Mouse (Mus musculus): Measurements from ENCODE around the gene Ear2. TPM values are rescaled to one million over a fixed set of nuclear protein-coding genes. Genes with fewer than 3 reads are reported as not detected.
A peak's percentile ranks its signal among the peaks of the same experiment; 100 is the strongest.
"Not testable (repeated sequence)": the region's sequence is repeated elsewhere in the genome, so short reads cannot be mapped to it uniquely, and the experiment has no call there.

The Ear2 gene
- 7.5 and 12.8 TPM in 2 replicates for polyA plus RNA-seq (2015; fragmentation: Nextera tagmentation; extraction: Ambion mirVana)

- not testable (repeated sequence) for H3K27ac ChIP-seq (ENCODE audit: low read length); ATAC-seq (ENCODE audit: low read depth); H3K27me3 ChIP-seq (ENCODE audit: control insufficient read depth, insufficient read depth, low read depth, low read length); H3K4me2 ChIP-seq (ENCODE audit: low read depth, low read length); H3K4me3 ChIP-seq (ENCODE audit: low read length); H3K9me3 ChIP-seq (ENCODE audit: control insufficient read depth, low read length); H3K4me1 ChIP-seq (replicated peaks; ENCODE audit: control insufficient read depth, insufficient read depth, low read length); H3K36me3 ChIP-seq (ENCODE audit: control insufficient read depth, insufficient read depth, low read length); H3K9ac ChIP-seq (ENCODE audit: low read length)
- 79% methylated on average over 2 of the region's 2 CpGs for WGBS
These were observed at the start of gene Ear2 for GRCm38 (mm10) chr14:44102354-44102753. Gene Ear2 (plus strand): TSS chr14:44102654.

- H3K27me3 ChIP-seq (ENCODE audit: control insufficient read depth, insufficient read depth, low read depth, low read length); ATAC-seq (ENCODE audit: low read depth); H3K4me1 ChIP-seq (replicated peaks; ENCODE audit: control insufficient read depth, insufficient read depth, low read length); H3K4me2 ChIP-seq (ENCODE audit: low read depth, low read length); H3K27ac ChIP-seq (ENCODE audit: low read length); H3K4me3 ChIP-seq (ENCODE audit: low read length); H3K9me3 ChIP-seq (ENCODE audit: control insufficient read depth, low read length); H3K36me3 ChIP-seq (ENCODE audit: control insufficient read depth, insufficient read depth, low read length); H3K9ac ChIP-seq (ENCODE audit: low read length): not testable (repeated sequence)
- 80% methylated on average over 1 of the region's 1 CpGs for WGBS
These were observed 34.6 kb upstream of the Ear2 start for GRCm38 (mm10) chr14:44067879-44068278.

- ATAC-seq (ENCODE audit: low read depth); H3K4me3 ChIP-seq (ENCODE audit: low read length); H3K4me1 ChIP-seq (replicated peaks; ENCODE audit: control insufficient read depth, insufficient read depth, low read length); H3K4me2 ChIP-seq (ENCODE audit: low read depth, low read length); H3K27me3 ChIP-seq (ENCODE audit: control insufficient read depth, insufficient read depth, low read depth, low read length); H3K36me3 ChIP-seq (ENCODE audit: control insufficient read depth, insufficient read depth, low read length); H3K9ac ChIP-seq (ENCODE audit: low read length); H3K9me3 ChIP-seq (ENCODE audit: control insufficient read depth, low read length); H3K27ac ChIP-seq (ENCODE audit: low read length): not testable (repeated sequence)
- WGBS: 78% methylated on average over 1 of the region's 3 CpGs
These were observed 31.9 kb upstream of the Ear2 start for GRCm38 (mm10) chr14:44070595-44070994.

- H3K27ac ChIP-seq (ENCODE audit: low read length): not testable (repeated sequence)
- 48% methylated on average over 5 of the region's 5 CpGs for WGBS
- ATAC-seq (ENCODE audit: low read depth): 0 out of 2 replicates have a peak, but pooled peaks have one; percentile 45
These were observed 24.6 kb upstream of the Ear2 start for GRCm38 (mm10) chr14:44077785-44078341.

GRCm38 (mm10) chr14:44086588-44086987 lies 15.9 kb upstream of the Ear2 start:
- not testable (repeated sequence) for H3K4me3 ChIP-seq (ENCODE audit: low read length); H3K9ac ChIP-seq (ENCODE audit: low read length); ATAC-seq (ENCODE audit: low read depth); H3K27me3 ChIP-seq (ENCODE audit: control insufficient read depth, insufficient read depth, low read depth, low read length); H3K4me1 ChIP-seq (replicated peaks; ENCODE audit: control insufficient read depth, insufficient read depth, low read length); H3K27ac ChIP-seq (ENCODE audit: low read length); H3K9me3 ChIP-seq (ENCODE audit: control insufficient read depth, low read length); H3K36me3 ChIP-seq (ENCODE audit: control insufficient read depth, insufficient read depth, low read length); H3K4me2 ChIP-seq (ENCODE audit: low read depth, low read length)
- 88% methylated on average over 1 of the region's 1 CpGs for WGBS

More at GRCm38 (mm10) chr14:44077785-44078341, 24.6 kb upstream of the Ear2 start:
- H3K27me3 ChIP-seq (ENCODE audit: control insufficient read depth, insufficient read depth, low read depth, low read length); H3K4me1 ChIP-seq (replicated peaks; ENCODE audit: control insufficient read depth, insufficient read depth, low read length); H3K9ac ChIP-seq (ENCODE audit: low read length); H3K36me3 ChIP-seq (ENCODE audit: control insufficient read depth, insufficient read depth, low read length); H3K4me3 ChIP-seq (ENCODE audit: low read length); H3K9me3 ChIP-seq (ENCODE audit: control insufficient read depth, low read length); H3K4me2 ChIP-seq (ENCODE audit: low read depth, low read length): not testable (repeated sequence)

GRCm38 (mm10) chr14:44087535-44087934 lies 14.9 kb upstream of the Ear2 start:
- ATAC-seq (ENCODE audit: low read depth); H3K27ac ChIP-seq (ENCODE audit: low read length); H3K9ac ChIP-seq (ENCODE audit: low read length); H3K27me3 ChIP-seq (ENCODE audit: control insufficient read depth, insufficient read depth, low read depth, low read length); H3K36me3 ChIP-seq (ENCODE audit: control insufficient read depth, insufficient read depth, low read length); H3K4me1 ChIP-seq (replicated peaks; ENCODE audit: control insufficient read depth, insufficient read depth, low read length); H3K9me3 ChIP-seq (ENCODE audit: control insufficient read depth, low read length); H3K4me2 ChIP-seq (ENCODE audit: low read depth, low read length); H3K4me3 ChIP-seq (ENCODE audit: low read length): not testable (repeated sequence)
- 53% methylated on average over 2 of the region's 2 CpGs for WGBS

GRCm38 (mm10) chr14:44091524-44091923 lies 10.9 kb upstream of the Ear2 start:
- not testable (repeated sequence) for ATAC-seq (ENCODE audit: low read depth); H3K27ac ChIP-seq (ENCODE audit: low read length); H3K4me2 ChIP-seq (ENCODE audit: low read depth, low read length); H3K4me1 ChIP-seq (replicated peaks; ENCODE audit: control insufficient read depth, insufficient read depth, low read length); H3K9me3 ChIP-seq (ENCODE audit: control insufficient read depth, low read length); H3K27me3 ChIP-seq (ENCODE audit: control insufficient read depth, insufficient read depth, low read depth, low read length); H3K9ac ChIP-seq (ENCODE audit: low read length); H3K4me3 ChIP-seq (ENCODE audit: low read length); H3K36me3 ChIP-seq (ENCODE audit: control insufficient read depth, insufficient read depth, low read length)
- 45% methylated on average over 1 of the region's 1 CpGs for WGBS

GRCm38 (mm10) chr14:44094445-44094844 lies 8.0 kb upstream of the Ear2 start:
- H3K9ac ChIP-seq (ENCODE audit: low read length); H3K36me3 ChIP-seq (ENCODE audit: control insufficient read depth, insufficient read depth, low read length); H3K4me1 ChIP-seq (replicated peaks; ENCODE audit: control insufficient read depth, insufficient read depth, low read length); H3K27ac ChIP-seq (ENCODE audit: low read length); H3K27me3 ChIP-seq (ENCODE audit: control insufficient read depth, insufficient read depth, low read depth, low read length); H3K4me3 ChIP-seq (ENCODE audit: low read length); ATAC-seq (ENCODE audit: low read depth); H3K4me2 ChIP-seq (ENCODE audit: low read depth, low read length); H3K9me3 ChIP-seq (ENCODE audit: control insufficient read depth, low read length): not testable (repeated sequence)
- WGBS: 19% methylated on average over 5 of the region's 5 CpGs

- not testable (repeated sequence) for H3K4me1 ChIP-seq (replicated peaks; ENCODE audit: control insufficient read depth, insufficient read depth, low read length); H3K4me3 ChIP-seq (ENCODE audit: low read length); H3K4me2 ChIP-seq (ENCODE audit: low read depth, low read length); H3K27ac ChIP-seq (ENCODE audit: low read length); H3K27me3 ChIP-seq (ENCODE audit: control insufficient read depth, insufficient read depth, low read depth, low read length); H3K9me3 ChIP-seq (ENCODE audit: control insufficient read depth, low read length); H3K36me3 ChIP-seq (ENCODE audit: control insufficient read depth, insufficient read depth, low read length); H3K9ac ChIP-seq (ENCODE audit: low read length); ATAC-seq (ENCODE audit: low read depth)
- WGBS: no CpG with 5 or more reads among the region's 1 CpGs
These were observed 2.4 kb upstream of the Ear2 start for GRCm38 (mm10) chr14:44100030-44100429.

GRCm38 (mm10) chr14:44110981-44111380 lies 8.5 kb downstream of the Ear2 start:
- H3K27me3 ChIP-seq (ENCODE audit: control insufficient read depth, insufficient read depth, low read depth, low read length): no peaks in the 10 kb centered on the region
- no peak overlapping the region for H3K27ac ChIP-seq (ENCODE audit: low read length)
- no peak overlapping the region for H3K9ac ChIP-seq (ENCODE audit: low read length)
- no peak overlapping the region for H3K4me3 ChIP-seq (ENCODE audit: low read length)
- no peak for ATAC-seq (ENCODE audit: low read depth)
- H3K9me3 ChIP-seq (ENCODE audit: control insufficient read depth, low read length): no peaks in the 10 kb centered on the region
- no peak overlapping the region for H3K4me2 ChIP-seq (ENCODE audit: low read depth, low read length)
- no peaks in the 10 kb centered on the region for H3K4me1 ChIP-seq (replicated peaks; ENCODE audit: control insufficient read depth, insufficient read depth, low read length)
- H3K36me3 ChIP-seq (ENCODE audit: control insufficient read depth, insufficient read depth, low read length): no peaks in the 10 kb centered on the region

All from lung, embryonic 16.5 days (tissue).